Mouse (Mus musculus) stomach, embryonic 15.5 days (tissue): ENCODE results near the gene Tmem205. TPM values are rescaled to one million over a fixed set of nuclear protein-coding genes. Genes with fewer than 3 reads are reported as not detected.

ENCODE experiments used
- ATAC-seq: fragments of 200-750 bp; cut with Nextera tagmentation; 2 replicates; pipeline ENCODE4 v1.8.0; 2017; ENCODE audit warnings: low read depth, moderate number of reproducible peaks, moderate TSS enrichment; ENCODE audit not compliant: insufficient read depth, low FRiP score
- H3K27ac ChIP-seq: fragments of 300-500 bp; sonication (generic); 2 replicates; pipeline ENCODE4 v1.5.1; 2015; ENCODE audit warnings: mild to moderate bottlenecking, inconsistent platforms
- H3K27me3 ChIP-seq: fragments of 300-500 bp; sonication (generic); replicated peaks from 2 replicates; pipeline ENCODE4 v1.6.1; 2015; ENCODE audit warnings: inconsistent platforms
- H3K36me3 ChIP-seq: fragments of 300-500 bp; sonication (generic); 2 replicates; pipeline ENCODE4 v1.6.1; 2015; ENCODE audit warnings: inconsistent platforms
- H3K4me1 ChIP-seq: fragments of 300-500 bp; sonication (generic); 2 replicates; pipeline ENCODE4 v1.6.1; 2015; ENCODE audit warnings: inconsistent platforms
- H3K4me2 ChIP-seq: fragments of 300-500 bp; sonication (generic); 2 replicates; pipeline ENCODE4 v1.6.1; 2015; ENCODE audit warnings: mild to moderate bottlenecking, inconsistent platforms
- H3K4me3 ChIP-seq: fragments of 300-500 bp; sonication (generic); replicated peaks from 2 replicates; pipeline ENCODE4 v1.5.1; 2015; ENCODE audit warnings: inconsistent platforms
- H3K9ac ChIP-seq: fragments of 300-500 bp; sonication (generic); 2 replicates; pipeline ENCODE4 v1.6.1; 2015; ENCODE audit warnings: inconsistent platforms
- H3K9me3 ChIP-seq: fragments of 300-500 bp; sonication (generic); 2 replicates; pipeline ENCODE4 v1.6.1; 2016; ENCODE audit warnings: inconsistent platforms
- WGBS: fragments of 180-500 bp; shearing (Covaris S2); methylation state at CpG from one replicate; pipeline ENCODE4 v1.1.7; 2015; 5-methylcytosine and 5-hydroxymethylcytosine counted together
- polyA plus RNA-seq: library from polyadenylated mRNA; unstranded; fragments of >200 nt; fragmentation: Nextera tagmentation; extraction: Ambion mirVana; gene quantifications from 2 replicates; pipeline ENCODE4 v1.2.1, GENCODE M21; 2015

Gene Tmem205
- polyA plus RNA-seq, 1 experiment from 2014 or later: 74.5 TPM

DNA sequence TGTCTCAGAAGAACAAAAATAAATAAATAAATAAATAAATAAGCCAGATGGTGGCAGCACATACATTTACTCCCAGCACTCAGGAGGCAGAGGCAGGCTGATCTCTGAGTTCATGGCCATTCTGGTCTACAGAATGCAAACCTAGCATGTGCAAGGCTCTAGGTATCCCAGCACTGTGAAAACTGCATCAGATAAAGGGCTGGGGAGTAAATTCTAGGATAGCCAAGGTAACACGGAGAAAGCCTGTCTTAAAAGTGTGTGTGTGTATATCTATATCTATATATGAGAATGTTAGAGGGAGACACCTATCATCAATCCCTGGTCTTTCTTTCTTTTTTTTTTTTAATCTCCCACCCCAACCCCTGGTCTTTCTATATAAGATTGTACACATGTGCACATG is 1.9 kb downstream of the Tmem205 start:
- Histone ChIP-seq H3K9me3 (no peaks in the 10 kb centered on the region), H3K36me3 (no peaks in the 10 kb centered on the region), H3K27ac (no peak overlapping the region), H3K4me1 (peaks cover 9% of the 10 kb centered on the region), H3K4me3 (no peak overlapping the region), H3K9ac (no peak overlapping the region), H3K4me2 (no peak overlapping the region), H3K27me3 (no peaks in the 10 kb centered on the region)
- 84% methylated on average over 1 of the region's 1 CpGs for WGBS
- no peak for ATAC-seq

DNA sequence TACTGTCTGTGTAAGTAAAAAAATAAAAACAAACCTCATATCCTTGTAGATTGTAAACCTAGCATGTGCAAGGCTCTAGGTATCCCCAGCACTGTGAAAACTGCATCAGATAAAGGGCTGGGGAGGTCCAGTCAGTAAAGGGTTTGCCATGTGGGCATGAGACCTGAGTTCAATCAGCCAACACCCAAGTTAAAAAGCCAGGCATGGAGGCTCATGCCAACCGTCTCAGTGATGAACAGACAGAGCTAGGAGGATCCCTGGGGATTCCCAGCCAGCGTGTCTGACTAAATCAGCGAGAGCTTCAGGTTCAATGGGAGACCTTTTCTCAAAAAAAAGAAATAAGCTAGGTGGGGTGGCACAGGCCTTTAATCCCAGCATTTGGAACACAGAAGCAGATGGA is 2.3 kb downstream of the Tmem205 start:
- no peaks in the 10 kb centered on the region for H3K36me3 ChIP-seq
- 93% methylated on average over 3 of the region's 3 CpGs for whole genome bisulfite sequencing
- no peak for ATAC-seq
- H3K27me3 ChIP-seq: no peaks in the 10 kb centered on the region
- H3K4me2 ChIP-seq: no peak overlapping the region
- no peak overlapping the region for H3K4me3 ChIP-seq
- H3K9me3 ChIP-seq: no peaks in the 10 kb centered on the region
- H3K9ac ChIP-seq: no peak overlapping the region
- H3K4me1 ChIP-seq: peaks cover 9% of the 10 kb centered on the region
- no peak overlapping the region for H3K27ac ChIP-seq

DNA sequence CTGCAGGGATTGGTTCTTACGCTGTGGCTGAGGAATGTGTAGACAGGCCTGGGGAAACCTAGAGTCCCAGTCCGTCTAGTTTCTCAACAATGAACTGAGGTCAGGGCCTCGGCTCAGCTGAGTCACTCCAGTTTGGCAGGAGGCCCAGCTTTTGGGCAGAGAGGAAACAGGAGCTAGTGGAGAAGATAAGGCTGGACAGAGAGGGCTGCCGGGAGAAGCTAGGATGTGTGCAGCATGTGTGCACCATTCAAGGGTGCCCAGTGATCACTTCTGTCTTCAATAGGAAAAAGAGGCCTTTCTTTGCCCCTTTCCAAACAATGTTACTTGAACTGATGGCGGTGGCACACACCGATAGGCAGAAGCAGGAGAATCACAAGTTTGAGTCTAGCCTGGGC is 3.3 kb downstream of the Tmem205 start:
- Histone ChIP-seq H3K4me1 (peaks cover 9% of the 10 kb centered on the region), H3K27ac (peak overlapping the region; percentile 80), H3K9ac (no peak overlapping the region), H3K4me2 (no peak overlapping the region), H3K27me3 (no peaks in the 10 kb centered on the region), H3K4me3 (no peak overlapping the region), H3K9me3 (no peaks in the 10 kb centered on the region), H3K36me3 (no peaks in the 10 kb centered on the region)
- 37% methylated on average over 6 of the region's 6 CpGs for WGBS
- ATAC-seq: peak; percentile 83

DNA sequence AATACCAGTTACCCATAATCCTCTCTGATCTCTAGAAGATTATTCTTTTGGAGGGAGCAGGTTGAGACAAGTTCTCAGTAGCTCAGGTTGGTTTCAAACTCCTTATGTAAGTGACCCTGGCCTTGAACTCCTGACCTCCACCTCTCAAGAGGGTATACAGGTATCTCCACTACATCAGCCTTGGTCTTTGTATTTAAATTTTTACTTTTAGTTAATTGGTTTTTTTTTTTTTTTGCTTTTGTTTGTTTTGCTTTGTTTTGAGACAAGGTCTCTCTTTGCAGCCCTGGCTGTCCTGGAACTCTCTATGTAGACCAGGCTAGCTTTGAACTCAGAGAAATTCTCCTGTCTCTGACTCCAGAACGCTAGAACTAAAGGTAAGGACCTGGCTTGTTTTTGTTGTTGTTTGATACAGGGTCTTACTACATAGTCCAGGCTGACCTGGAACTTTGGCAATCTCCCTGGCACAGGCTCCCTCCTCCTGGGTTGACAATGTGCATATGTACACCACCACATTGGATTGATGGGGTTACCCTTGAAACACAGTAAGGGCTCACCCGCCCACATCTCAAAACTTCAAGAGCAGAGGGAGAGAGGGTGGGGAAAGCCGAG is 3.8 kb downstream of the Tmem205 start:
- no peak overlapping the region for H3K9ac ChIP-seq
- H3K36me3 ChIP-seq: no peaks in the 10 kb centered on the region
- H3K4me2 ChIP-seq: no peak overlapping the region
- 29% methylated on average over 3 of the region's 3 CpGs for WGBS
- no peak overlapping the region for H3K4me3 ChIP-seq
- H3K27me3 ChIP-seq: no peaks in the 10 kb centered on the region
- H3K4me1 ChIP-seq: peaks cover 9% of the 10 kb centered on the region
- no peaks in the 10 kb centered on the region for H3K9me3 ChIP-seq
- peak overlapping the region; percentile 80 for H3K27ac ChIP-seq
- no peak for ATAC-seq

DNA sequence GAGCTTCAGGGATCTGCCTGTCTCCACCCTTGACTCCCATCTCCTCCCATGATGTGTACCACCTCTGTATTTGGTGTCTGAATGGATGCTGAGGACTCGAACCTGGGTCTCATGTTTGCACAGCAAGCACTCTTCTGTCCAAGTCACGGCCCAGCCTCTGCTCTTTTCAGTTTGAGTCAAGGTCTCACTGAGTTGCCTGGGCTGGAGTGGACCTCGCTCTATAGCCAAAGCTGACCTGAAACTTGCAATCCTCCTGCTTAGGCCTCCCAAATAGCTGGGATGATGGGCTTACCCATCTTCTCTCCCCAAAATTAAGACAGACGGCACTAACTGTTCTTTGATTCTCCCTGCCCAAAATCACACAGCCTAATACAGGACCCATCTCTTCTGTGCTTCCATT is 4.3 kb downstream of the Tmem205 start:
- no peak for ATAC-seq
- Histone ChIP-seq H3K4me3 (no peak overlapping the region), H3K4me2 (no peak overlapping the region), H3K36me3 (no peaks in the 10 kb centered on the region), H3K27me3 (no peaks in the 10 kb centered on the region), H3K4me1 (peaks cover 11% of the 10 kb centered on the region), H3K9ac (no peak overlapping the region), H3K9me3 (no peaks in the 10 kb centered on the region), H3K27ac (no peak overlapping the region)
- 89% methylated on average over 4 of the region's 4 CpGs for WGBS

DNA sequence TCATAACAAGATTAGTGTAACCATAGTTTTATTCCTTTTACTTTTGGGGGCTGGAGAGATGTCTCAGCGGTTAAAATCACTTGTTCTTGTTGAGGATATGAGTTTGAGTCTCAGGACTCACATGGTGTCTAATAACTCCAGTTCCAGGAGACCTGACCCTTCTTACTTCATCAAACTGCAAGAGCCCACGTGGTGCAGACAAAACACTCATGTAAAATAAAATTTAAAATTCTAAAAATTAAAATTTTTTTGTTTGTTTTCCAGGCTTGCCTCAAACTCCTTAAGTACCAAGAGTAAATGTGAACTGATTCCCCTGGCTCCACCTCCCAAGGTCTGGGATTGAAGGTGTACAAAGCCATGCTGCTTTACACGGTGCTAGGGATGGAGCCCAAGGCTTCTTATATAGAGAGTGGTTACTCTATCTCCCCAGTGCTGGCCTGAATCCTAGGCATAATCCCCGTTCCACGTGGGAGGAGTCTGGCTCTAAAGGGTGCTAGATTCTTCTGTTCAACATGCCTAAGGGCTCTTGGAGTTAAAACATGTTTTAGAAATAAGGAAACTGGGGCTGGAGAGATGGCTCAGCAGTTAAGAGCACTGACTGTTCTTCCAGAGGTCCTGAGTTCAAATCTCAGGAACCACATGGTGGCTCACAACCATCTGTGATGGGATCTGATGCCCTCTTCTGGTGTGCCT is 8.5 kb downstream of the Tmem205 start:
- 24% methylated on average over 5 of the region's 5 CpGs for WGBS
- Histone ChIP-seq H3K9ac (no peak overlapping the region), H3K27ac (0 out of 2 replicates have a peak overlapping the region, but pooled peaks have one; percentile 2), H3K27me3 (no peaks in the 10 kb centered on the region), H3K36me3 (no peaks in the 10 kb centered on the region), H3K4me1 (peaks cover 9% of the 10 kb centered on the region), H3K9me3 (no peaks in the 10 kb centered on the region), H3K4me2 (peak overlapping the region; percentile 96), H3K4me3 (peak overlapping the region; percentile 82; the same call in 1 of the 2 replicates)
- no peak for ATAC-seq

DNA sequence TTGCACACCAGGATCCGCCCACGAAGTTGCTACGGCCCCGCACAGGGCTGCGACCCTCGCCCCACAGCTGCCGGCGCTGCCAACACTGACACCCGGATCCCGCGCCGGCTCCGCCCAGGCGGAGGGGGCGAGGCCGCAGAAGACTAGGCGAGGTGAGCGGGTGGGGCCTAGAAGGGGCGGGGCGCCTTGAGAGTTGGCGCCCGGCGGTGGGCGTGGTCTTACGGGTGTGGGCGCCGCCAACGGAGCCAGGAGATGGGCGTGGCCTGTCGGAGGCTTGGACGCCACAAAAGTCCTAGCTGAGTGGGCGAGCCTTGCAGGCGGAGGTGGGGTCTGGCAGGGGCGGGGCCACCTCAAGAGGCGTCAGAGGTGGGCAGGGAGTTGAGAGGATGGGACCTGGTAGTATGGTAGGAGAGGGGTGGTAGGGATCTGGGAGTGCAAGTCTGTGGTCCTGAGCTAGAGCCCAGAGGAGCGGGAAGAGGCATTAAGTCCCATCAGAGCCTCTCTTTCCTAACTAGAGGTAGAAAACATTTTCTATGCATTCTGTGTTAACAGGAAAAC is 9.2 kb downstream of the Tmem205 start, which contains the start of gene Rab3d:
Rab3d (minus strand) TSS at position 158 of the 558 bp plus-strand sequence.
- no peaks in the 10 kb centered on the region for H3K9me3 ChIP-seq
- no peaks in the 10 kb centered on the region for H3K36me3 ChIP-seq
- H3K4me2 ChIP-seq: peak within 1 kb of the TSS; percentile 96
- WGBS: 0% methylated on average over 36 of the region's 36 CpGs
- H3K4me3 ChIP-seq: peak within 1 kb of the TSS; percentile 82
- 0 out of 2 replicates have a peak, but pooled peaks cover 6% of the 10 kb centered on the region for H3K4me1 ChIP-seq
- ATAC-seq: peak; percentile 92
- peak within 1 kb of the TSS; percentile 62 for H3K9ac ChIP-seq
- no peaks in the 10 kb centered on the region for H3K27me3 ChIP-seq
- H3K27ac ChIP-seq: peak within 1 kb of the TSS; percentile 85

DNA sequence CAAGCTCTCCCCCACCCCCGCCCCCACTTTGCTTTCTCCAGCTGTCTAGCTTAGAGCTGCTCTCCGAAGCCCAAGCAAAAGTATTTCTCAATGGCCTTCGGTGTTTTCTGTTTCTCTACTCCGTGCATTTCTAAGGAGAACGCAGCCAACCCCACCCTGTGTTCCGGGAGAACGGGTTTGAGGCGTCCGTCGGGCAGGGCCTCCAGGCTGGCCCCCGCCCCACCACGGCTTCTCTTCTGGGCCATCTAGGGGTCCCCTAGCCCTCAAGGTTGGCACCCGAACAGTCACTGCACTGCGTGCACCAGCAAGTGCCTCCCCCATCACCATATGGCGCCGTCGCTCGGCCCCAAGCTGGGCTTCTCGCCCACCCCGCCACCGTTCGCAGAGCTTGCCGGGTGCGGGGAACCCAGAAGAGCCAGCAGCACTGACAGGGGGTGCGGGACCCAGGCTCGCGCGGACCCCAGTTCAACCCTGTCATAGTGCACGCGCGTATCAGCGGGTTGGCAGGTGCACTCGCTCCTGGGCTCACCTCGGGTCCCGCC is 9.8 kb downstream of the Tmem205 start:
- Histone ChIP-seq H3K4me2 (peak overlapping the region; percentile 96), H3K27me3 (no peaks in the 10 kb centered on the region), H3K9ac (peak overlapping the region; percentile 62), H3K27ac (peak overlapping the region; percentile 85), H3K9me3 (no peaks in the 10 kb centered on the region), H3K4me1 (0 out of 2 replicates have a peak, but pooled peaks cover 6% of the 10 kb centered on the region), H3K4me3 (peak overlapping the region; percentile 82), H3K36me3 (no peaks in the 10 kb centered on the region)
- peak; percentile 19 for ATAC-seq
- 2% methylated on average over 35 of the region's 35 CpGs for WGBS

DNA sequence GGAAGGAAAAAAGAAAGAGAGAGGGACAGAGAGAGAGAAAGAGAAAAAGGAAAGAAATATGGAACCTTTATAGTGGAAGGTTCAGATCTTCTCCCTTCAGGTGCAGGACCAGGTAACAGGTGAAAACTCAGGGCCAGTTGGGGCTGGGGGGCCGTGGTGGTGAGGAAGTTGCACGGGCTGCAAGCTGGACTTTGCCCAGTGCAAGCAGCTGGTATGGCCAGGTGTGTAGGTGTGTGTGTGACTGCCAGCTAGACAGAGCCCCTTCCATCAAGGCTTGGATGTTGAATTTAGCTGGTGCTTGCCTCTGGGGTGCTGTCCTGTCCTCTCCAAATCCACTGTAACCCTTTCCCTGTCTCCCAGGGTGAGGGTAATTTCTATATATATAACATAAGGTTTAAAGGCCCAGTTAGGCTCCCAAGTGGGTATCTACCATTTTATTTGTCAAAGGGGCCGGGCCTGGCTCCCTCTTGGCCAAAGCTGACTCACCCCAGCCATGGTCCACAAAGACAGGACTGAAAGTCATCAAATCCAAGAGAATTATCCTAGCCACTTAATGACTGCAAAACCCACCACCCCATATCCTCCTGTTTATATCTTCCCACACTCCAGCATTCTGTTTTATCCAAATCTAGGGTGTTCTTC is 10.4 kb downstream of the Tmem205 start:
- H3K36me3 ChIP-seq: no peaks in the 10 kb centered on the region
- peak overlapping the region; percentile 96 for H3K4me2 ChIP-seq
- WGBS: 42% methylated on average over 3 of the region's 3 CpGs
- no peaks in the 10 kb centered on the region for H3K9me3 ChIP-seq
- H3K9ac ChIP-seq: peak overlapping the region; percentile 62; the same call in 1 of the 2 replicates
- 0 out of 2 replicates have a peak, but pooled peaks cover 6% of the 10 kb centered on the region for H3K4me1 ChIP-seq
- H3K27me3 ChIP-seq: no peaks in the 10 kb centered on the region
- peak overlapping the region; percentile 82 for H3K4me3 ChIP-seq
- ATAC-seq: no peak; the same call in 1 of the 2 replicates
- H3K27ac ChIP-seq: peak overlapping the region; percentile 85

DNA sequence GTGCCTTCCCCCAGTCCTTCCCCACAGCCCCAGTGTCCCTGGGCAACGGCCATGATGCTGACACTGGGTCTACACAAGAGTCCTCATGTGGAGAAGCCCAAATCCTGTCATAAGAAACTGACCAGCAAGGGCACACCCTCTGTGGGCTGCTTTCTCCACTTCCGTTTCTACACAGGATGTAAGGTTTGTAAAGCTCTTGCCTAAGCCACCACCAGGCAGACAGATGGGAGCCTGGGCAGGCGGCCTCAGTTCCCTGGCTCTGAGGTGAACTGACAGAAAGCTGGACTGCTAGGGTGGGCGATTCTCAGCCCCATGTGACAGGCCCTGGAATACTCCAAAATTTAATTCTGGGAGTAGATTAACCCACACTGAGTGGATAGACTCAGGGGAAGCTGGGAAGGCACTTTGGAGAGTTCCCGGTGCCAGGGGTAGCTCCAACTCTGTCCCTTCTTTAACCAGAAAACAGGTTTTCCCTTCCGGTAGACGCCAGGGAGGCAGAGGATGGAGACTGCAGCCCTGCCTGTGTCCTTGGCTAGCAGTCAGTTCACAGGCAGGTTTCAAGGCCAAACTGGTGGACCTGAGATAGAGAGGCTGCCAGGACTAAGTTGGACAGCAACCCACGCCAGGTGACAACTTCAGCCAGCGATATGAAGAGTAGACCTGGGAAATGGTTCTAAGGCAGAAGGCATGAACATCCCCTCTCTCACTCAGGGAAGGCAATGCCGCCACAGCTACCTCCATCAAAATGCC is 17.7 kb downstream of the Tmem205 start:
- WGBS: 70% methylated on average over 10 of the region's 10 CpGs

DNA sequence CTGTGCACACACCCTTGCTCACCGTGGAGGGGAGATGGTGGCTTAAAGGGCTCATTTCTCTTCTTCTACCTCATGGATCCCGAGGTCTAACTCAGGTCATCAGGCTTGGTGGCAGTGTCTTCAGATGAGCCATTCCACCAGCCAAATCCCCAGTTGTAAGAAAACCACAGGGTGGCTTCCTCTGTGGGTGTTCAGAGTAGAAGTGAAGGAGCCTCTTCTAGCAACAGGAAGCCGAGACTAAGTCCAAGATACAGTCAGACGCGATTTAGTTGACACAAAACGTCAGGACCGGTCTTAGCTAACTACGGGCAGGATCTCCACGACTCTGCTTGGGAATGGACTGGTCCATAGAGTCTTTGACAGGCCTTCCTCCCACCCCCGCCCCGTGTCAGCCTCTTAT is 19.1 kb downstream of the Tmem205 start:
- Histone ChIP-seq H3K4me2 (no peak overlapping the region), H3K4me3 (no peak overlapping the region), H3K36me3 (0 out of 2 replicates have a peak, but pooled peaks cover 6% of the 10 kb centered on the region), H3K27me3 (no peaks in the 10 kb centered on the region), H3K27ac (no peak overlapping the region), H3K4me1 (no peaks in the 10 kb centered on the region), H3K9ac (no peak overlapping the region), H3K9me3 (no peaks in the 10 kb centered on the region)
- ATAC-seq: no peak
- 70% methylated on average over 11 of the region's 11 CpGs for WGBS

More for the DNA sequence above, 17.7 kb downstream of the Tmem205 start:
- H3K9ac ChIP-seq: no peak overlapping the region
- no peak overlapping the region for H3K27ac ChIP-seq
- no peaks in the 10 kb centered on the region for H3K9me3 ChIP-seq
- H3K4me1 ChIP-seq: no peaks in the 10 kb centered on the region
- no peak overlapping the region for H3K4me2 ChIP-seq
- no peak overlapping the region for H3K4me3 ChIP-seq
- no peak for ATAC-seq
- H3K27me3 ChIP-seq: no peaks in the 10 kb centered on the region
- 0 out of 2 replicates have a peak, but pooled peaks cover 6% of the 10 kb centered on the region for H3K36me3 ChIP-seq
